Mouse (Mus musculus): ENCODE results near the gene Lrrc73. TPM values are rescaled to one million over a fixed set of nuclear protein-coding genes. Genes with fewer than 3 reads are reported as not detected.

Gene Lrrc73
- total RNA-seq, 2 experiments from 2014 or later, result 0.33 to 0.35 TPM

DNA sequence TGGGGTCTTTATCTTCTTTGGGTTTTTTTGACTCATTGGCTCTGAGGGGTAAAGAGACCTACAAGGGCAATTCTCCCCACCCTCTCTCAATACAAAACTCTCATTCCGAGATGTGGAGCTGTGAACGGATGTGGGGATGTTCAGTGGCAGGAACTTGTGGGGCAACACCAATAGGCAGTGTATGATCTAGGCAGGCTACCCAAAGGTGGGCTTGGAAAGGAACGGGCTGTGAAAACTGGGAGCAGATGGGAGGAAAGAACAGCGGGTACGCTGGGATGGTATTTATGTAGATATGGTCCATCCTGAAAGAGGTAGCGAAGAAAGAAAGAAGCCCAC, 43.7 kb downstream of the Lrrc73 start:
- DNase-seq, result no peak

DNA sequence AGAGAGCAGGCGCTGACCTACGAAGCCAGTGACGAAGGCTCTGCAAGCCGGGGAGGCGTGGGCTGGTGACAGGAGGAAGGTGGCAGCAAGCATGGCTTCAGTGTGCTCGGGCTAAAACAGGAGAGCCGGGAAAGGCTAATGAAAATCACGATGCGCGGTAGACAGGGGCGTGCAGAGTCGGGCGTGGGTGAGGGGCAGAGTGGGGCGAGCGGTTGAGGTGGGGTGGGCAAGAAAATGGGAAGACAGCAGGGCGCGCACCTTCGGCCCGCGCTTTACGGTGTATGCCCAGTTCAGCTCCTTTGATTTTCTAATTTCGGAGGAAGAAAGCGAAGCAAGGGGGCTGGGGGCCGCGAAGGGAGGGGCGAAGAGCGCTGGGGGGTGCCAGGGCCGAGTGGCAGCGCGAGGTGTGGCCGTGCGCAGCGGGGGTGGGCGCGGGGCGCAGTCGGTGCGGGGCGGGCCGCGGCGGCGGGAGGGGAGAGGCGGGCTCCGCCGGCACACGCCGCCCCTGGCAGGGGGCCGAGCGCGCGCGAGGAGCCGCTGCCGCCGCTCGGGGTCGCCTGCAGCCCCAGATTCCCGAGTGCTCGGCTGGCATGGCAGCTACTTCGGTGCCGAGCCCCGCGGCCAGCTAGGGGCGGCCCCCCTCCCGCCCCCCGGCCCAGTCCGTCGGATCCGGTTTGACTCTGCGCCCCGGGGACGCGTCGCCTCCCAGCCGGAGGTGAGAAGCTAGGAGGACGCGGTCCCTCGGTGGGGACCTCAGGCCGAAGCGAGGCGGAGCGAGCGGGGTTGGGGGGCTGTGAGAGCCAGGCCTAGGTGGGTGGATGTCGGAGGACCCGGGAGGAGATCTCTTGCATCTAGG, 44.3 kb downstream of the Lrrc73 start, which contains the start of gene Dlk2:
TSS of gene Dlk2 (plus strand) at position 58 of the 856 bp plus-strand sequence.
- DNase-seq, result no peak

DNA sequence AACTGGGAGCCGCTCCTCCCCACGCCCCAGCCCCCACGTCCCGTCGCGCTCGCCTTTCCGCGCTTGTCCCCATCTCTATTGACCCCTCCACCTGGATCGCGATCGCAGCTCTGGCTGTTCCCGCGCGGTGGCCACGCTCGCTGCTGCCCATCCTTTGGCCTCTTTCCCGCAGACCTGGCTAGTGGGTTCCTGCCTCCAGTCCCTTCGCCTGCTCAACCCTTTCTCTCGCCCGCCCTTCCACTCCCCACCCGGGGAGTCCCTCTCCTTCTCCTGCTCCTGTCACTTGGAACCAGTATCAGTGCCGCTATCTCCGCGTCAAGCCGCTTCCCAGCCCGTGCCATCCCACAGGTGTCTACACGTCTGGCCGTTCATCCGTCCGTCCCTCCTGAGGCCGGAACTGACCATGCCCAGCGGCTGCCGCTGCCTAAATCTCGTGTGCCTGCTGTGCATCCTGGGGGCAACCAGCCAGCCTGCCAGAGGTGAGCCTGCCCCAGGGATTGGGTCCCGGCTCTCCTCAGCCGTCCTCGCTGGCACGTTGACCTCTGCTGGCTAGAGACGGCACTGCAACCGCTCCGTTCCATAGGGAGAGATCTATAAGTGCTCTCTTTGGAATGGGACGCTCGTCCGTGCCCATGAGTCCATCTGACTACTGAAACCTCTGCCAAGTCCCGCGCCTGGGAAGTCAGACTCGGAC, 45.0 kb downstream of the Lrrc73 start:
- DNase-seq, result peak; percentile 70

DNA sequence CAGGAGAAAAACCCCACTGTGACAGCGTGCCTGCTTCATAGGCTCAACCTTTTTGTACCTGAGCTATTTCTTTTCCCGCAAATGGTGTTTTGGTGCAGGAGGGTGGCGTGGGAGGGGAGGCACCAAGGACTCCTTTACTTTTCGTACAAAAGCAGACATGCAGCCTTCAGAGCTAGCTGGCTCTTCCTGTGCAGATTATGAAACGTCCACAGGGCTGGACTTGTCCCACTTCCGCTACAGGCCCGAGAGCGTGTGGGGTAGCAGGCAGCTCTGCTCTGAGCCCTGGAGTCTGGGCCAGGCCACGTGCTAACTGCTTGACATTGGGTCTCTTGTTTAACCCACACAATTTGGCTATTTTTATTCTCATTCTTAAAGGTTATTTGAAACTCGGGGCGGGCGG, 48.6 kb downstream of the Lrrc73 start:
- DNase-seq, result no peak

DNA sequence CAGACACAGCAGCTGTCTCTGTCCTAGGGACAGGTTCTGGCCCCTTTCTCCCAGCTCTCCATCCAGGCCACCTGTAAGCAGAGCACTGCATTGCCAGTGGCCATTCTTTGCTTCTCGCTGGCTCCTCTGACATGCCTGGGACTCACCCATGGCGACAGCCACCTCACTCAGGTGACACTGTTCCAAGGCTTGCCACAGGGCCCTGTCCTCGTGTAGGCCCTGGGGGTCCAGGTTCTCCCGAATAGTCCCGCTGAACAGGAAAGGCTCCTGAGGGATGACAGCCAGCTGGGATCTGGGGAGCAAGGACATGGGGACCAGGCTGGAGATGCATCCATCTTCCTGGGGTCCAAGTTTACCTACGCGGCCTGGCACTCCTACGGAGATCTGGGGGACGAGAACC, 50.9 kb downstream of the Lrrc73 start:
- DNase-seq, result no peak

Small RNAs within 50 kb of the gene (microRNA-seq; reads per million reads assigned to microRNA genes)
- gene Mir693 (ENCODE audit: borderline replicate concordance in 2 of 2), result 0 to 0.74 reads per million in 2 experiments

Other genes with a start within 250 kb of the Lrrc73 start
- gene Vegfa, start 221.2 kb upstream of the Lrrc73 start, total RNA-seq (2021), result 100 to 1,000 TPM; 135 to 170 TPM
- gene Mrps18a, start 142.5 kb upstream of the Lrrc73 start, total RNA-seq (2021), result 10 to 100 TPM; 74.1 to 79.3 TPM
- under 1 TPM; 0.29 to 0.38 TPM for gene Rsph9, start 109.3 kb upstream of the Lrrc73 start, total RNA-seq (2021)
- gene Mad2l1bp, start 100.0 kb upstream of the Lrrc73 start, total RNA-seq (2021), result 10 to 100 TPM; 16.5 to 18.3 TPM
- gene Gtpbp2, start 92.5 kb upstream of the Lrrc73 start, total RNA-seq (2021), result 10 to 100 TPM; 46.5 to 50.8 TPM
- gene Polh, start 50.9 kb upstream of the Lrrc73 start, total RNA-seq (2021), result 10 to 100 TPM; 10.6 to 10.9 TPM
- gene Xpo5, start 50.7 kb upstream of the Lrrc73 start, total RNA-seq (2021), result 1 to 10 TPM; 9.0 to 9.4 TPM
- gene Polr1c, start 5.5 kb upstream of the Lrrc73 start, total RNA-seq (2021), result 10 to 100 TPM; 16.4 to 16.5 TPM
- gene Yipf3, start 5.5 kb upstream of the Lrrc73 start, total RNA-seq (2021), result 10 to 100 TPM; 49.4 to 54.7 TPM
- gene Tjap1, start 29.5 kb downstream of the Lrrc73 start, total RNA-seq (2021), result 10 to 100 TPM; 31.7 to 39.1 TPM
- gene Dlk2, start 43.9 kb downstream of the Lrrc73 start, total RNA-seq (2021), result under 1 TPM in 1 of 2 experiments, not detected in 1; 0.21 TPM
- gene Abcc10, start 74.8 kb downstream of the Lrrc73 start, total RNA-seq (2021), result 1 to 10 TPM; 2.7 to 2.8 TPM
- gene Zfp318, start 130.2 kb downstream of the Lrrc73 start, total RNA-seq (2021), result 10 to 100 TPM; 11.4 to 12.6 TPM
- under 1 TPM in 1 of 2 experiments, not detected in 1; 0.78 TPM for gene Crip3, start 175.4 kb downstream of the Lrrc73 start, total RNA-seq (2021)
- gene Slc22a7, start 184.9 kb downstream of the Lrrc73 start, total RNA-seq (2021), result not detected
- 1 to 10 TPM in 1 of 2 experiments, under 1 TPM in 1; 0.77 to 1.4 TPM for gene Ttbk1, start 234.1 kb downstream of the Lrrc73 start, total RNA-seq (2021)
- gene Dnph1, start 243.2 kb downstream of the Lrrc73 start, total RNA-seq (2021), result 1 to 10 TPM; 4.5 to 5.4 TPM

Data from gastrocnemius, postnatal 25 days (tissue).